Mouse (Mus musculus): ENCODE data around the gene Lor.

Gene Lor

GRCm38 (mm10) chr3:92083042-92083441 is at the start of gene Lor:
Lor (minus strand) TSS chr3:92083142.
- no peak for DNase-seq (ENCODE audit: low read depth)

GRCm38 (mm10) chr3:92123847-92124246 is 40.9 kb upstream of the Lor start, which contains the start of gene Prr9:
Prr9 (minus strand) TSS chr3:92123947.
- DNase-seq (ENCODE audit: low read depth) = no peak

GRCm38 (mm10) chr3:92120902-92121301 is 38.0 kb upstream of the Lor start:
- no peak for DNase-seq (ENCODE audit: low read depth)

GRCm38 (mm10) chr3:92117930-92118329 is 35.0 kb upstream of the Lor start:
- no peak for DNase-seq (ENCODE audit: low read depth)

GRCm38 (mm10) chr3:92111526-92111925 is 28.6 kb upstream of the Lor start:
- DNase-seq (ENCODE audit: low read depth) = no peak

- DNase-seq (ENCODE audit: low read depth) = no peak
Measured at GRCm38 (mm10) chr3:92110790-92111189, 27.8 kb upstream of the Lor start.

- DNase-seq (ENCODE audit: low read depth) = no peak
Measured at GRCm38 (mm10) chr3:92106582-92106981, 23.6 kb upstream of the Lor start.

- no peak for DNase-seq (ENCODE audit: low read depth)
Measured at GRCm38 (mm10) chr3:92081285-92081931, 1.5 kb downstream of the Lor start.

GRCm38 (mm10) chr3:92080462-92081284 is 2.3 kb downstream of the Lor start:
- DNase-seq (ENCODE audit: low read depth) = no peak

- peak; percentile 54 for DNase-seq (ENCODE audit: low read depth)
Measured at GRCm38 (mm10) chr3:92050382-92051054, 32.4 kb downstream of the Lor start.

GRCm38 (mm10) chr3:92033892-92034291 is 49.0 kb downstream of the Lor start:
- no peak for DNase-seq (ENCODE audit: low read depth)

- DNase-seq (ENCODE audit: low read depth) = no peak
Measured at GRCm38 (mm10) chr3:92033203-92033602, 49.7 kb downstream of the Lor start.

Data from NIH3T3 (cell line).